Mouse (Mus musculus) intestine, embryonic 14.5 days (tissue): Measurements from ENCODE around the gene Rab44. TPM values are rescaled to one million over a fixed set of nuclear protein-coding genes. Genes with fewer than 3 reads are reported as not detected.
A peak's percentile ranks its signal among the peaks of the same experiment; 100 is the strongest.

Source experiments
- ATAC-seq: fragments of 200-750 bp; cut with Nextera tagmentation; replicated peaks from 2 replicates; pipeline ENCODE4 v1.8.0; 2017; ENCODE audit warnings: low read depth, moderate number of reproducible peaks, moderate TSS enrichment, moderate library complexity; ENCODE audit not compliant: low FRiP score, low TSS enrichment
- DNase-seq: peaks from one replicate; pipeline ENCODE4 v3.0.0-alpha.2; 2018; ENCODE audit warnings: low spot score
- H3K27ac ChIP-seq: fragments of 300-500 bp; sonication (generic); 2 replicates; pipeline ENCODE4 v1.5.1; 2014; ENCODE audit warnings: low read depth, mild to moderate bottlenecking, control low read depth
- H3K27me3 ChIP-seq: fragments of 300-500 bp; sonication (generic); replicated peaks from 2 replicates; pipeline ENCODE4 v1.6.1; 2014; ENCODE audit warnings: low read length, control low read depth; ENCODE audit not compliant: control insufficient read depth, insufficient read depth
- H3K36me3 ChIP-seq: fragments of 300-500 bp; sonication (generic); 2 replicates; pipeline ENCODE4 v1.6.1; 2014; ENCODE audit warnings: low read length, control low read depth; ENCODE audit not compliant: control insufficient read depth, insufficient read depth
- H3K4me1 ChIP-seq: fragments of 300-500 bp; sonication (generic); replicated peaks from 2 replicates; pipeline ENCODE4 v1.6.1; 2014; ENCODE audit warnings: low read length, control low read depth, mixed read lengths; ENCODE audit not compliant: control insufficient read depth, insufficient read depth
- H3K4me2 ChIP-seq: fragments of 300-500 bp; sonication (generic); 2 replicates; pipeline ENCODE4 v1.6.1; 2014; ENCODE audit warnings: low read length
- H3K4me3 ChIP-seq: fragments of 300-500 bp; sonication (generic); 2 replicates; pipeline ENCODE4 v1.5.1; 2014; ENCODE audit warnings: low read depth, low read length, control low read depth, mixed read lengths
- H3K9ac ChIP-seq: fragments of 300-500 bp; sonication (generic); 2 replicates; pipeline ENCODE4 v1.6.1; 2014; ENCODE audit warnings: mild to moderate bottlenecking, low read length
- H3K9me3 ChIP-seq: fragments of 300-500 bp; sonication (generic); 2 replicates; pipeline ENCODE4 v1.6.1; 2016; ENCODE audit warnings: low read length, control low read depth; ENCODE audit not compliant: control insufficient read depth
- WGBS: fragments of 180-500 bp; shearing (Covaris S2); extraction: QIAGEN DNeasy Blood & Tissue Kit; methylation state at CpG from one replicate; pipeline ENCODE4 v1.1.7; 2014; 5-methylcytosine and 5-hydroxymethylcytosine counted together
- polyA plus RNA-seq: library from polyadenylated mRNA; unstranded; fragments of >200 nt; fragmentation: Nextera tagmentation; extraction: Ambion mirVana; gene quantifications from 2 replicates; pipeline ENCODE4 v1.2.1, GENCODE M21; 2014

Rab44 gene
- polyA plus RNA-seq, 1 experiment from 2014 or later, result 0.26 TPM

- H3K27me3 ChIP-seq, result peaks cover 15% of the 10 kb centered on the region
- H3K36me3 ChIP-seq, result no peaks in the 10 kb centered on the region
- no peaks in the 10 kb centered on the region for H3K9me3 ChIP-seq
- peak overlapping the region; percentile 88 for H3K4me2 ChIP-seq
- peaks cover 17% of the 10 kb centered on the region for H3K4me1 ChIP-seq
- WGBS, result under 1% methylated on average over 24 of the region's 24 CpGs
- peak overlapping the region; percentile 48 for H3K9ac ChIP-seq
- ATAC-seq (peak; percentile 7; the same call in 1 of the 2 replicates), DNase-seq (no peak)
- no peak overlapping the region for H3K27ac ChIP-seq
- peak overlapping the region; percentile 48 for H3K4me3 ChIP-seq
Measured at GRCm38 (mm10) chr17:29093961-29094309, 20.0 kb upstream of the Rab44 start.

GRCm38 (mm10) chr17:29094310-29095181 is 19.4 kb upstream of the Rab44 start:
- WGBS, result under 1% methylated on average over 71 of the region's 71 CpGs
- H3K9me3 ChIP-seq, result no peaks in the 10 kb centered on the region
- peak overlapping the region; percentile 88 for H3K4me2 ChIP-seq
- peak overlapping the region; percentile 48 for H3K4me3 ChIP-seq
- H3K9ac ChIP-seq, result peak overlapping the region; percentile 48
- H3K4me1 ChIP-seq, result peaks cover 17% of the 10 kb centered on the region
- DNase-seq (peak; percentile 82), ATAC-seq (peak; percentile 26)
- H3K36me3 ChIP-seq, result no peaks in the 10 kb centered on the region
- peak overlapping the region; percentile 47 for H3K27ac ChIP-seq
- peaks cover 15% of the 10 kb centered on the region for H3K27me3 ChIP-seq

DNA sequence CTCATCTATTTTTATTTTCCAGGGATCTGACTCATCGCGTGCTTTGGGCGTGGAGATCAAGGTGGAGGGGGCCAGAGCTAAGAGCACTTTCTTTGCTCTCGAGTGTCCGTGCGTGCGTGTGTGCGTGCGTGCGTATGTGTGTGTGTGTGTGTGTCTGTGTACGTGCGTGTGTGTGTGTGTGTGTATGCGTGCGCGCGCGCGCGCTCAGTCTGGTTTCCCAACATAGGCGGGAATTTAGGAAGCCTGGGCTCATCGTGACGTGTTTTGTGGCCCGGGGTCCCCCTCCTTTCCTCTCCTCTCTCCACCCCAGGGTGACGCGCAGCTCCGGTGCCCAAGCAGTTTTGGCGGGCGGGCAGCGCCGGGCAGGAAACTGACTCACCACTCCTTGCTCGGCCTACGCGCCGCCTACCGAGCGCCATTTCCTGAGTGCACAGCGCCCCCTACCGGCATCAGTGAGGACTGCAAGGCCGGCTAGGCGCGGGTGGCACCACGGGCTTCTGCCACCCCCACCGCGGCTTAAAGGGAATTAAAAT is 18.7 kb upstream of the Rab44 start:
- Histone ChIP-seq H3K4me1 (peaks cover 17% of the 10 kb centered on the region), H3K36me3 (no peaks in the 10 kb centered on the region), H3K4me2 (peak overlapping the region; percentile 88), H3K9ac (peak overlapping the region; percentile 48), H3K27me3 (peaks cover 15% of the 10 kb centered on the region), H3K9me3 (no peaks in the 10 kb centered on the region), H3K4me3 (peak overlapping the region; percentile 48), H3K27ac (peak overlapping the region; percentile 47)
- DNase-seq (peak; percentile 99), ATAC-seq (peak; percentile 55)
- WGBS, result under 1% methylated on average over 44 of the region's 44 CpGs

DNA sequence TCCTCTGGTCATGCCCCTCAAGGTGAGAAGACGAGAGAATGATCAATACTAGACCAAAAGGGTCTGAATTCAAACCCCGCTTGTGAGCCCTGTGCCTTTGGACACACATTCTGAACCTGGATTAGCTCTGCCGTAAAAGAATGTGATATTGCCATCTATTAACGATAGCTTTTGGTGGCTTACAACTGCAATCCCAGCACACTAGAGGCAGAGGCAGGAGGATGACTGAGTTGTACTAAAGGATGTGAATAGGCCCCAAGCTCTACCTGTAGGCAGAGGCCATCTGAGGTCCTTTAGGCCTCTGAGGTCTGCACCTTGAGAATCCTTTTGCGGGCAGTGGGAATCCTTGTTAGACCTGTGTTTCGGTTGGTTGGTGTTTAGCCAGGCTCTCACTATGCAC is 17.7 kb upstream of the Rab44 start:
- peaks cover 17% of the 10 kb centered on the region for H3K4me1 ChIP-seq
- WGBS, result 86% methylated on average over 6 of the region's 6 CpGs
- ATAC-seq, result no peak
- no peak for DNase-seq
- no peak overlapping the region for H3K4me3 ChIP-seq
- no peak overlapping the region for H3K27ac ChIP-seq
- H3K9ac ChIP-seq, result no peak overlapping the region
- peaks cover 15% of the 10 kb centered on the region for H3K27me3 ChIP-seq
- peak overlapping the region; percentile 88 for H3K4me2 ChIP-seq
- H3K36me3 ChIP-seq, result no peaks in the 10 kb centered on the region
- no peaks in the 10 kb centered on the region for H3K9me3 ChIP-seq

DNA sequence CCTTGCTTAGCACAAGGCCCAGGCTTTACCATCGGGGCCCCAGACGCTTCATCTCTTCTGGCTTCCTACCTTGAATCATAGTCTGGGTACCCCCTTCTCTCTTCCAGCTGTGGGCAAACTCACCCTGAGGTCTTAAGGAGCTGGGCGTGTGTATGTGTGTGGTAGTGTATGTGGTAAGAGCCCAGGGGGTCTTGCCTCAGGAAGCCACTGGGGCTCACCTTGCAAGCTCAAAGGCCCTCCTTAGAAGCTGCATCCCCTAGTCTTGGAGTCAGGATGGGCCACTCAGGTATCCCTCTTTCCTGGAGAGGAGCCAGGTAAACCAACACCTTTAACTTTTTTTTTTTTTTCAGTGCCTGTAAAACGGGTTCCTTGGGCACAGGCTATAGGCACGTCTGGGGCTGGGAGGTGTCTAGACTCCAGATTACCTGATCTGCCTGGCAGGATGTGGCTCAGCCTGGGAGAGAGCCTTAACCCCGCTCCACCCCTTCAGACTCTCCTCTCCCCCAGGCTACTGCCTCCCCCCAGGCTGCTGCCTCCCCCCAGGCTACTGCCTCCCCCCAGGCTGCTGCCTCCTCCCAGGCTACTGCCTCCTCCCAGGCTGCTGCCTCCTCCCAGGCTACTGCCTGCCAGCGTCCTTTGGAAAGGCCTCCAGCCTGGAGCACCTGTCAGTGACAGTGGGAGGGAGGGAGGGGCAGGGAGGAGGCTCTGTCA is 16.9 kb upstream of the Rab44 start:
- Histone ChIP-seq H3K27me3 (peaks cover 15% of the 10 kb centered on the region), H3K9ac (no peak overlapping the region), H3K27ac (no peak overlapping the region), H3K4me2 (no peak overlapping the region), H3K36me3 (no peaks in the 10 kb centered on the region), H3K4me3 (no peak overlapping the region), H3K9me3 (no peaks in the 10 kb centered on the region), H3K4me1 (peaks cover 13% of the 10 kb centered on the region)
- 71% methylated on average over 7 of the region's 7 CpGs for WGBS
- DNase-seq (no peak), ATAC-seq (no peak)

DNA sequence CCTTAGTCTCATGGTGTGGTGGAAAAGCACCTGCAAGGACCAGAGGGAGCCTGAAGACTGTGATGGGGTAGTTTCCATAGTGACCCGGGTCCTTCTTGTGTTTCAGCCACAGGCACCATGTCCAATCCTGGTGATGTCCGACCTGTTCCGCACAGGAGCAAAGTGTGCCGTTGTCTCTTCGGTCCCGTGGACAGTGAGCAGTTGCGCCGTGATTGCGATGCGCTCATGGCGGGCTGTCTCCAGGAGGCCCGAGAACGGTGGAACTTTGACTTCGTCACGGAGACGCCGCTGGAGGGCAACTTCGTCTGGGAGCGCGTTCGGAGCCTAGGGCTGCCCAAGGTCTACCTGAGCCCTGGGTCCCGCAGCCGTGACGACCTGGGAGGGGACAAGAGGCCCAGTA is 15.7 kb upstream of the Rab44 start:
- H3K27me3 ChIP-seq, result peaks cover 11% of the 10 kb centered on the region
- peaks cover 11% of the 10 kb centered on the region for H3K4me1 ChIP-seq
- H3K9ac ChIP-seq, result no peak overlapping the region
- H3K9me3 ChIP-seq, result no peaks in the 10 kb centered on the region
- H3K4me2 ChIP-seq, result no peak overlapping the region
- no peak overlapping the region for H3K4me3 ChIP-seq
- no peaks in the 10 kb centered on the region for H3K36me3 ChIP-seq
- no peak for ATAC-seq
- no peak overlapping the region for H3K27ac ChIP-seq
- 94% methylated on average over 24 of the region's 24 CpGs for WGBS
- no peak for DNase-seq

GRCm38 (mm10) chr17:29099076-29099475 is 14.9 kb upstream of the Rab44 start:
- peaks cover 9% of the 10 kb centered on the region for H3K27me3 ChIP-seq
- WGBS, result 88% methylated on average over 8 of the region's 8 CpGs
- H3K27ac ChIP-seq, result no peak overlapping the region
- H3K9me3 ChIP-seq, result no peaks in the 10 kb centered on the region
- H3K4me3 ChIP-seq, result no peak overlapping the region
- DNase-seq (no peak), ATAC-seq (no peak)
- peaks cover 5% of the 10 kb centered on the region; the same call in 1 of the 2 replicates for H3K4me1 ChIP-seq
- H3K4me2 ChIP-seq, result no peak overlapping the region
- no peak overlapping the region for H3K9ac ChIP-seq
- no peaks in the 10 kb centered on the region for H3K36me3 ChIP-seq

GRCm38 (mm10) chr17:29100627-29101026 is 13.3 kb upstream of the Rab44 start:
- no peak overlapping the region for H3K4me2 ChIP-seq
- no peaks in the 10 kb centered on the region for H3K36me3 ChIP-seq
- H3K4me1 ChIP-seq, result 0 out of 2 replicates have a peak, but pooled peaks cover 5% of the 10 kb centered on the region
- H3K9ac ChIP-seq, result no peak overlapping the region
- no peaks in the 10 kb centered on the region for H3K9me3 ChIP-seq
- H3K4me3 ChIP-seq, result no peak overlapping the region
- DNase-seq (no peak), ATAC-seq (no peak)
- no peak overlapping the region for H3K27ac ChIP-seq
- no peaks in the 10 kb centered on the region for H3K27me3 ChIP-seq
- 91% methylated on average over 7 of the region's 7 CpGs for WGBS
